Mouse (Mus musculus) E14TG2a.4 (cell line): ENCODE measurements around the gene Cfap161.

Experiments used
- CTCF ChIP-seq: conservative IDR thresholded peaks from 2 replicates; pipeline ENCODE4 v1.5.1; 2014; ENCODE audit warnings: low read length
- POU5F1 ChIP-seq: IDR thresholded peaks from 2 replicates; pipeline ENCODE4 v1.6.1; 2014; ENCODE audit warnings: low read length, borderline replicate concordance

DNA sequence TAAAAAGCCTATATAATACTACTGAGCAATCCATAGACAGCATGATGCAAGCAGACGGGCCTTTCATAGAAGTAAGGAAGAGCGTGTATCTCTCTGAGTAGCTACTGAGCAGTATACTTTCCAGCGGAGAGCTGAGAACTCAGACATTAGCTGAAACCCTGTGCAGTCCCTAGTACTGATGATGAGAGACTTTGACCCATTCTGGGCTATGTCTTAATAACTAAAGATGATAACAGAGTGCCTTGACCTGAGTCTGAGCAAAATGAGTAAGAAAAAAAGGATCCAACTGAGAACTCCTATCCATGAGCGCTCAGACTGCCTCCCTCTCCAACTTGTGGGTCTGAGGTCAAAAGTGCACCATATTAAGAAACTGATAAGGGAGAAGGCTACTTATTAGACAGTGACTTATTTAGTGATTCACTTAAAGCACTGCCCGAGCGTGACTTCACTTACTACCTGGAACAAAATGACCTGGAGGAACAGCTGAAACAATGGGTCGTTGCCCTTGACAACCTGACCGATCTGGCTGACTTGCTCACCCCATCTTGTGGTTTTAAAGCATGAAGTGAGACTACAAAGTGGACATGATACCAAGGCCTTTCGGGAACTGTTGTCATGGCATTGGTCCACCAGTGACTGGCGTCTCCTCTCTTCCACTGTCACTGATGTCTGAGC lies 32.9 kb upstream of the Cfap161 start:
- TF ChIP-seq POU5F1, result no peak
- TF ChIP-seq CTCF, result no peak
